Mouse (Mus musculus): ENCODE results near the gene Odf3l1.

Odf3l1 gene

GRCm38 (mm10) chr9:56882818-56883217, 18.3 kb upstream of the Odf3l1 start:
- no peak for ATAC-seq (ENCODE audit: insufficient number of reproducible peaks, low FRiP score, low TSS enrichment)

GRCm38 (mm10) chr9:56882283-56882682, 17.8 kb upstream of the Odf3l1 start:
- ATAC-seq (ENCODE audit: insufficient number of reproducible peaks, low FRiP score, low TSS enrichment): no peak

- no peak for ATAC-seq (ENCODE audit: insufficient number of reproducible peaks, low FRiP score, low TSS enrichment)
Observed at GRCm38 (mm10) chr9:56881539-56882082, 17.1 kb upstream of the Odf3l1 start.

DNA sequence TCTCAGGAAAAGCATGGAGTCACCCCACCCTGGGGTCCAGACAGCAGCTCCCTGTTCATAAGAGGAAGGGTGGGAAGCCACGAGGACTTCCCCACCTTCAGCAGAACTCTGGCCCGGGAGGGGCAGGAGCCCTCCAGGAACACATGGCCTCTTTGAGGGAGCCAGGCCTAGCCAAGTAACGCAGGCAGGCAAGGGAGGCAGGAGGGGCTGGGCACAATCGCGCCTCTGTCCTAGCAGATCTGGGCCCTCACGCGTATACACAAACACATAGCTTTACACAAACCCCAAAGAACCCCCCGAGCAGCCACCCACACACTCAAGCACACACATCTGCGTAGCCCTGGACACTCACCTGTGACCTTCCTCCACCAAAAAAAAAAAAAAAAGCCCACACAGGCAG, 16.3 kb upstream of the Odf3l1 start:
- no peak for ATAC-seq (ENCODE audit: insufficient number of reproducible peaks, low FRiP score, low TSS enrichment)

DNA sequence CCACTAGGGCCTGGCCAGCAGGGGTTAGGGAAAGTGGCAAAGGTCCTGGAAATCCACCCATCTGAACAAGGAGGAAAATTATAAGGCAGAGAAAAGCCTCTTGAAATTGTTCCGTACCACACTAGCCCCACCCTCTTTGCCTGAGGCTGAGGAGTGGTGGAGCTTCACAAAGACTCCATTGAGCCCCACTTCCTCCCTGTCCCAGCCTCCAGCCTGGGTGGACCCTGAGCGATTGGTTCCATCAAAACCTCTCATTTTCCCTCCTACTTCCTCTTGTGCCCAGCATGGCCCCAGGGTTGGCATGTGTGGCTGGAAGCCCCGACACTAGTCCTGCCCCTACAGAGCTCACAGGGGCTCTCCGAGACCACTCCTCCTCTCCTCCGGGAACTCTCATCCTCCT, 12.8 kb upstream of the Odf3l1 start:
- no peak for ATAC-seq (ENCODE audit: insufficient number of reproducible peaks, low FRiP score, low TSS enrichment)

DNA sequence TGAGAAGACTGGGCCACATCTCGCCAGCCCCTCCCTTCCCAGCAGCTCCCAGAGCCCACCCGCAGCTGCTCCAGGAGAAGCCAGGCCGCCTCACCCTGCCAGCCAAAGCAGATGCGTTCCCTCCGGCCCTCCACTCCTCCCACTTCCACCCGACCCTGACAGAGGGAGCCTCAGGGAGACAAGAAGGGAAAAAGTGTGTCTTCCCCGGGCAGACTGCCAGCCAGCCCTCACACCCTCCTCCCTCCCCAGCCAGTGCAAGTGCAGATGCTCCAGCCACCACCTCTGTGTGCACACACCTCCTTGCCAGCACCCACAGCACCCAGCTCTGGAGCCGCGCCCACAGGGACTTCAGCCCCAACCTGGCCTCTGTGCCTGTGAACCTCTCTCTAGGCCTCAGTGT, 12.3 kb upstream of the Odf3l1 start:
- ATAC-seq (ENCODE audit: insufficient number of reproducible peaks, low FRiP score, low TSS enrichment): no peak

GRCm38 (mm10) chr9:56873097-56873496, 8.6 kb upstream of the Odf3l1 start:
- ATAC-seq (ENCODE audit: insufficient number of reproducible peaks, low FRiP score, low TSS enrichment): no peak

DNA sequence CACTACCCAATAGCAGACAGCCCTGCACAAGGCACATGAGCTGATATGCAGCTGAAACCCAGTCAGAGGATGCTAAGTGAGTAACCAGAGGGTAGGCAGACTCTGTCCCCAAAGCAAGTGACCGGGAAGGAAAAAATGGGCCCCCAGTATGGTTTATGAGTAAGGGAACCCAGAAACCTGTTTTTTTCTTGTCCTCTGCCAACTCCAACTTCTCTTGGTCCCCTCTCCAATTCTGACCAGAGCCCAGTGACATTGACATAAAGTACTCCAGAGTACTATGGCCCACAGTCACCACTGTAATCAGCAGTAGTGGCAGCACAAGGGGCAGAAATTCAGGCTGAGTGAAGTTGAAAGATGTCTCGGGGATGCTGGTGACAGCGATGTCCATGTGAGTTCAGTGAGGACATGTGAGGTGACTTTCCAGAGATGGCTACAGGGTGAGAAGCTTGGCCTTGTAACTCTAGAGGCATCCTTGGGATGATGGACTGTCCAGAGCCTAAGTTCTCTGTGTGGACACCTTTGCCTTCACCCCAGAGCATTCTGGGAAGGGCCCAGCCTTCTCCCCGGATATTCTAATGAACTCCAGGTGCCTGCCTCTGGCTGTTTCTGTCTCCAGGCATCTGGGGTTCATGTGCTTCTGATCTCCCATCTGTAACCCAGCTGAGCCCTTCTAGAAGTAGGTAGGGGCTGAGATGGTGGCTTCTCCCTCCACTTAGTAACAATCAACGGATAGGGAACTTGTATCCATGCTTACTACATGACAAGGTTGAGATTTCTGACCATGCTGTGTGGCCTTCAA, 7.8 kb upstream of the Odf3l1 start:
- ATAC-seq (ENCODE audit: insufficient number of reproducible peaks, low FRiP score, low TSS enrichment): no peak

- no peak for ATAC-seq (ENCODE audit: insufficient number of reproducible peaks, low FRiP score, low TSS enrichment)
Observed at GRCm38 (mm10) chr9:56871191-56871590, 6.7 kb upstream of the Odf3l1 start.

- no peak for ATAC-seq (ENCODE audit: insufficient number of reproducible peaks, low FRiP score, low TSS enrichment)
Observed at GRCm38 (mm10) chr9:56870778-56871177, 6.3 kb upstream of the Odf3l1 start.

DNA sequence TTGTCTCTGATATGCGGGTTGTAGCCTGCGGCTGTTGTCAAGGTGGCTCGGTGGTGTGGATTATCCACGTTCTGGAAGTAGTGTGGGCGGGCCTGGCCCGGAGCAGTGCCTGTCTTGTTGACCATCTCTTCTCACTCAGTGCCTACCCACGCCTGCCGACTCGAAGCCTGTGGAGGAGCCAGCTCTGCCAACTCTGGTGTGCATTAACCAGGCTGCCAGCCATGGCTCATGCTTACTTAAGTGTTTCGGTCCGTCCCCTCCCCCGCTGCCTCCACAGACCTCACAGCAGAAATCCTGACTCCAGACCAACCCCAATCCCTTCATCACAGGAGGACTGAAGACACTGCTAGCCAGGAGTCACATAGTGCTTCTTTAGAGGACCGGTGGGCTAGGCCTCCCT, 5.1 kb upstream of the Odf3l1 start:
- ATAC-seq (ENCODE audit: insufficient number of reproducible peaks, low FRiP score, low TSS enrichment): no peak

DNA sequence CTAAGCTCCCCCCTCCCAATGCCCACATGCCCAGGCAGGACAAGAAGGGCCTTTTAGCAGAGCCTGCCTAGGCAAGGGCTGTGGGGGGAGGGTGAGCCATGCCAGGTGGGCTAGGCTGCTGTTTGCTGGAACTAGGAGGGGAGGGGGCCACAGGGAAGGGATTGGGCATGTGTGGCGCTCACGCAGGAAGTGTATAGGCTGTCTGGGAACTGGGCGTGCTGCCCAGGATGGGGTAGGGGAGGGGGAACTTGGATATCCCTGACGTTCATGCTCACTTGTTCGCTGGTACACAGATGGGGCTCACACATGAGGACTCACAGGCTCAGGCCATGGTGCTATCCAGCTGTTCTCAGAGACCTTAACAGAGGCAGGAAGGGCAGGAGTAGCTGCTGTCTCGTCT, 3.8 kb upstream of the Odf3l1 start:
- ATAC-seq (ENCODE audit: insufficient number of reproducible peaks, low FRiP score, low TSS enrichment): no peak

GRCm38 (mm10) chr9:56866430-56866829, 2.0 kb upstream of the Odf3l1 start:
- ATAC-seq (ENCODE audit: insufficient number of reproducible peaks, low FRiP score, low TSS enrichment): no peak

GRCm38 (mm10) chr9:56865673-56866400, 1.4 kb upstream of the Odf3l1 start:
- no peak for ATAC-seq (ENCODE audit: insufficient number of reproducible peaks, low FRiP score, low TSS enrichment)

- no peak for ATAC-seq (ENCODE audit: insufficient number of reproducible peaks, low FRiP score, low TSS enrichment)
Observed at GRCm38 (mm10) chr9:56864832-56865231, 353 bp upstream of the Odf3l1 start, which contains the start of gene Cspg4. Gene Cspg4, plus strand, starts transcription at chr9:56865033.

DNA sequence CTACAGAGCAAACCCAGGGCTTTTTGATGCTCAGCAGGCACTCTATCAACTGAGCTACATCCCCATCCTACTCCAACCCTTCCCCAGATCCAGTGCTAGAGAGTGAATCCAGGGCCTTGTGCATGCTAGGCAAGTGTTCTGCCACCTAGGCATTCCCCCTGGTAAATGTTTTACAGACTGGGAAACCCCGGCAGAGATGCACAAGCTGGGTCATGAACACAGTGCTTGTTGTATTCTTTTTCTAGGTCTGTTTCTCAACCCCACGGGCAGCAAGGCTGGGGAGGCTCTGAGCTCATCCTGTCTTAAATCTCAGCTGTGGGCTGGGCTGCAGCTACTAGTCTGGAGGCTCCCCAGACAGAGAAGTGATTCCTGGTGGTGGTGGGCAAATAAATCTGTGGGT, 1.6 kb downstream of the Odf3l1 start:
- no peak for ATAC-seq (ENCODE audit: insufficient number of reproducible peaks, low FRiP score, low TSS enrichment)

GRCm38 (mm10) chr9:56860486-56861269, 3.8 kb downstream of the Odf3l1 start:
- no peak for ATAC-seq (ENCODE audit: insufficient number of reproducible peaks, low FRiP score, low TSS enrichment)

DNA sequence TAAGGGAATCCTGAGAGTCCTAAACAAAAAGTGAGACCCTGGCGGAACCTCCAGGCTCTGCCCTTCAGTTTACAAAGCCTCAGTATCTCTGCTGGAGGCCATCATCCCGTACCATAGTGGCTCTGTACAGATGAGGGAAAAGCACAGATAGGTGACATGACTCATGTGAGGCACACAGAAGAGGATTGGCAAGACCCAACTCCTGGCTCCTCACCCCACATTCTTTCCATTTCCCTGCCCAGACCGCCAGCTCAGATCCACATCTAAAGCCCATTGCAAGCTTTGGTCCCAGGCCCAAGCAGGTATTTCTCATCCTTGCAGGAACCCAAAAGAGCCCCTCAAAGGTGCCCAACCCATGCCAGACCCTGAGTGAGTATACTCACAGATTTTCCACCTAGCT, 4.4 kb downstream of the Odf3l1 start:
- no peak for ATAC-seq (ENCODE audit: insufficient number of reproducible peaks, low FRiP score, low TSS enrichment)

DNA sequence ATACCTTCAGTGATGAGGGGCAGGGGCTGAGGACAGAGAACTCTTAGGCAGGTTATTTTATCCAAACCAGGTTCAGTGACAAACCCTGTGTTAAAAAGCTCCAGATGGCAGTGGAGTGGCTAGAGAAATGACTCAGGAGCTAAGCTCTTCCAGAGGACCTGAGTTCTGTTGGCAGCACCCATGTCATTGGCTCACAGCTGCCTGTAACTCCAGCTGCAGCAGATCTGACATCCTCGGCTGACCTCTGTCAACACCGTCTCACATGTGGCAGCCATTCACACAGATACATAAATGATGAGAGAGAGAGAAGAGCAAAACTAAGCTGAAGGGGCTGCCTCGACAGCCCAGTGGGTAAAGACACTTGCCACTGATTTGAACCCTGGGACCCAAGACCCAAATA, 7.0 kb downstream of the Odf3l1 start:
- ATAC-seq (ENCODE audit: insufficient number of reproducible peaks, low FRiP score, low TSS enrichment): no peak

DNA sequence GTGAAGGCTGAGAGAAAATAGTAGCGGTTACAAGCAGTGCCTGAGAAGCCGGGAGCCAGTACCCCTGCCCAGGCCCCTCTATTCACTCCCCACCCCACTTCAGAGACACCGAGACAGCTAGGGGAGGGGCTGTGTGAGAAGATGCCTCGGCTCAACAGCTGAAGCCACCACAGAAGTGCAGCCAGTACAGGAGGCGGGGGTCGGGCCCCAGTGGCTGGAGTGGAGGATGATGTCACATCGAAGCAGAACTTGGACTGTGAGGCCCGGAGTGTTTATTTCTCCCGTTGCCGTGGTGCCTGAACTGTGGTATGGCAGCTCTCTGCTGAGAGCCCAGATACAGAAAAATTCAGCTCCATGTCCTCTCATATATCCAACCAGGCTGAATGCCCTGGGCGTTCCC, 12.7 kb downstream of the Odf3l1 start:
- no peak for ATAC-seq (ENCODE audit: insufficient number of reproducible peaks, low FRiP score, low TSS enrichment)

DNA sequence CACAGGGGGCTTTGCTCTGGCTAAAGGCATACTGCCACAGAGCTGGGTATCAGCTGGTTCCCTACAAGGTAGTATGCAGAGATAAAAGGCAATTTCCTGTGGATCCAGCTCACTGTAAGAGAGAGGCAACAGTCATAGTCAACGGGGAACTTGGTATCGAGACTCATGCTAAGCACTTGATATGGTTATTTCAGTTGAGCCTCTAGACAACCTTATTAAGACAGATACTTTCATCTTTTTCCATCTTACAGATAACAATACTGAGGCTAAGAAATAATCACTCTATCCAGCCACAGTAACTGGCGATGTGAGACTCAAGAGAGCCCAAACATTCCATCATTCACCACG, 13.6 kb downstream of the Odf3l1 start:
- ATAC-seq (ENCODE audit: insufficient number of reproducible peaks, low FRiP score, low TSS enrichment): no peak
